Mouse (Mus musculus): ENCODE measurements at regions not wholly inside any gene's neighbourhood (a gene's known extent, or its start where the extent isn't known, plus 50 kb on each side); places are given as distances from the start of the nearest gene placed in this dataset.
A peak's percentile ranks its signal among the peaks of the same experiment; 100 is the strongest.

GRCm38 (mm10) chr5:64505227-64505834, 297.9 kb upstream of the Klf3 start:
- TF ChIP-seq CTCF (IDR thresholded peaks at IDR 0.05; ENCODE audit: low read depth) = peak; percentile 12; the same call in 1 of the 2 replicates
- 3% methylated on average over 17 of the region's 17 CpGs for WGBS
- Histone ChIP-seq H3K4me1 (replicated peaks; ENCODE audit: control insufficient read depth, insufficient read depth, low read length) (peaks cover 5% of the 10 kb centered on the region; the same call in 1 of the 2 replicates), H3K9me3 (ENCODE audit: control insufficient read depth) (no peaks in the 10 kb centered on the region), H3K4me3 (ENCODE audit: low read depth, low read length) (peak overlapping the region; percentile 23), H3K36me3 (ENCODE audit: control insufficient read depth, insufficient read depth) (no peaks in the 10 kb centered on the region), H3K27ac (ENCODE audit: low read depth, low read length) (peak overlapping the region; percentile 89), H3K9ac (ENCODE audit: low read depth, low read length) (no peak overlapping the region), H3K27me3 (replicated peaks; ENCODE audit: control insufficient read depth, insufficient read depth, low read length) (no peaks in the 10 kb centered on the region), H3K4me2 (replicated peaks; ENCODE audit: low read depth) (peak overlapping the region; percentile 64)
- peak; percentile 84 for ATAC-seq

- Histone ChIP-seq H3K4me2 (replicated peaks; ENCODE audit: low read depth) (peak overlapping the region; percentile 64), H3K27me3 (replicated peaks; ENCODE audit: control insufficient read depth, insufficient read depth, low read length) (no peaks in the 10 kb centered on the region), H3K9ac (ENCODE audit: low read depth, low read length) (no peak overlapping the region), H3K4me1 (replicated peaks; ENCODE audit: control insufficient read depth, insufficient read depth, low read length) (peaks cover under 1% of the 10 kb centered on the region; the same call in 1 of the 2 replicates), H3K36me3 (ENCODE audit: control insufficient read depth, insufficient read depth) (no peaks in the 10 kb centered on the region), H3K9me3 (ENCODE audit: control insufficient read depth) (no peaks in the 10 kb centered on the region), H3K27ac (ENCODE audit: low read depth, low read length) (peak overlapping the region; percentile 89), H3K4me3 (ENCODE audit: low read depth, low read length) (peak overlapping the region; percentile 23)
- ATAC-seq = peak; percentile 57
- whole genome bisulfite sequencing = 2% methylated on average over 15 of the region's 15 CpGs
- TF ChIP-seq CTCF (IDR thresholded peaks at IDR 0.05; ENCODE audit: low read depth) = peak; percentile 97
Observed at GRCm38 (mm10) chr5:64505835-64506600, 297.2 kb upstream of the Klf3 start.

GRCm38 (mm10) chr5:64508565-64508964, 294.6 kb upstream of the Klf3 start:
- Histone ChIP-seq H3K4me2 (replicated peaks; ENCODE audit: low read depth) (no peak overlapping the region), H3K4me1 (replicated peaks; ENCODE audit: control insufficient read depth, insufficient read depth, low read length) (no peaks in the 10 kb centered on the region), H3K27ac (ENCODE audit: low read depth, low read length) (no peak overlapping the region), H3K36me3 (ENCODE audit: control insufficient read depth, insufficient read depth) (no peaks in the 10 kb centered on the region), H3K9ac (ENCODE audit: low read depth, low read length) (no peak overlapping the region), H3K9me3 (ENCODE audit: control insufficient read depth) (no peaks in the 10 kb centered on the region), H3K27me3 (replicated peaks; ENCODE audit: control insufficient read depth, insufficient read depth, low read length) (no peaks in the 10 kb centered on the region), H3K4me3 (ENCODE audit: low read depth, low read length) (no peak overlapping the region)
- TF ChIP-seq CTCF (IDR thresholded peaks at IDR 0.05; ENCODE audit: low read depth) = no peak
- no peak for ATAC-seq
- WGBS = 69% methylated on average over 2 of the region's 2 CpGs

- no peak overlapping the region for H3K4me3 ChIP-seq (ENCODE audit: low read depth, low read length)
- ATAC-seq = no peak
- H3K9me3 ChIP-seq (ENCODE audit: control insufficient read depth) = no peaks in the 10 kb centered on the region
- H3K9ac ChIP-seq (ENCODE audit: low read depth, low read length) = no peak overlapping the region
- no peaks in the 10 kb centered on the region for H3K27me3 ChIP-seq (replicated peaks; ENCODE audit: control insufficient read depth, insufficient read depth, low read length)
- H3K4me2 ChIP-seq (replicated peaks; ENCODE audit: low read depth) = no peak overlapping the region
- no peak overlapping the region for H3K27ac ChIP-seq (ENCODE audit: low read depth, low read length)
- whole genome bisulfite sequencing = 86% methylated on average over 20 of the region's 20 CpGs
- H3K4me1 ChIP-seq (replicated peaks; ENCODE audit: control insufficient read depth, insufficient read depth, low read length) = no peaks in the 10 kb centered on the region
- no peak for TF ChIP-seq CTCF (IDR thresholded peaks at IDR 0.05; ENCODE audit: low read depth)
- no peaks in the 10 kb centered on the region for H3K36me3 ChIP-seq (ENCODE audit: control insufficient read depth, insufficient read depth)
Observed at GRCm38 (mm10) chr5:64513155-64513945, 289.8 kb upstream of the Klf3 start.

GRCm38 (mm10) chr5:64516115-64516665, 287.0 kb upstream of the Klf3 start:
- H3K27ac ChIP-seq (ENCODE audit: low read depth, low read length) = peak overlapping the region; percentile 89
- peaks cover 5% of the 10 kb centered on the region for H3K4me1 ChIP-seq (replicated peaks; ENCODE audit: control insufficient read depth, insufficient read depth, low read length)
- no peak for TF ChIP-seq CTCF (IDR thresholded peaks at IDR 0.05; ENCODE audit: low read depth)
- H3K9ac ChIP-seq (ENCODE audit: low read depth, low read length) = peak overlapping the region; percentile 31
- H3K4me2 ChIP-seq (replicated peaks; ENCODE audit: low read depth) = peak overlapping the region; percentile 56
- no peaks in the 10 kb centered on the region for H3K9me3 ChIP-seq (ENCODE audit: control insufficient read depth)
- H3K4me3 ChIP-seq (ENCODE audit: low read depth, low read length) = peak overlapping the region; percentile 26
- H3K27me3 ChIP-seq (replicated peaks; ENCODE audit: control insufficient read depth, insufficient read depth, low read length) = no peaks in the 10 kb centered on the region
- ATAC-seq = peak; percentile 83
- 40% methylated on average over 13 of the region's 13 CpGs for WGBS
- H3K36me3 ChIP-seq (ENCODE audit: control insufficient read depth, insufficient read depth) = no peaks in the 10 kb centered on the region

GRCm38 (mm10) chr5:64517241-64517640, 285.9 kb upstream of the Klf3 start:
- H3K4me3 ChIP-seq (ENCODE audit: low read depth, low read length) = no peak overlapping the region
- H3K4me2 ChIP-seq (replicated peaks; ENCODE audit: low read depth) = peak overlapping the region; percentile 56
- no peak for ATAC-seq
- no peaks in the 10 kb centered on the region for H3K27me3 ChIP-seq (replicated peaks; ENCODE audit: control insufficient read depth, insufficient read depth, low read length)
- H3K4me1 ChIP-seq (replicated peaks; ENCODE audit: control insufficient read depth, insufficient read depth, low read length) = peaks cover 5% of the 10 kb centered on the region
- WGBS = 90% methylated on average over 4 of the region's 4 CpGs
- no peak overlapping the region; the same call in 1 of the 2 replicates for H3K27ac ChIP-seq (ENCODE audit: low read depth, low read length)
- no peak for TF ChIP-seq CTCF (IDR thresholded peaks at IDR 0.05; ENCODE audit: low read depth)
- no peak overlapping the region for H3K9ac ChIP-seq (ENCODE audit: low read depth, low read length)
- no peaks in the 10 kb centered on the region for H3K9me3 ChIP-seq (ENCODE audit: control insufficient read depth)
- no peaks in the 10 kb centered on the region for H3K36me3 ChIP-seq (ENCODE audit: control insufficient read depth, insufficient read depth)

All from intestine, postnatal 0 days (tissue).